Mouse (Mus musculus) lung, postnatal 0 days (tissue): ENCODE results near the gene Lats2.

Source experiments
- CTCF ChIP-seq: IDR thresholded peaks from 2 replicates; pipeline ENCODE4 v1.5.1; 2016; ENCODE audit warnings: antibody characterized with exemption, mild to moderate bottlenecking
- EP300 ChIP-seq: IDR thresholded peaks from 2 replicates; pipeline ENCODE4 v1.6.1; 2016; ENCODE audit warnings: antibody characterized with exemption, mild to moderate bottlenecking, control low read depth

DNA sequence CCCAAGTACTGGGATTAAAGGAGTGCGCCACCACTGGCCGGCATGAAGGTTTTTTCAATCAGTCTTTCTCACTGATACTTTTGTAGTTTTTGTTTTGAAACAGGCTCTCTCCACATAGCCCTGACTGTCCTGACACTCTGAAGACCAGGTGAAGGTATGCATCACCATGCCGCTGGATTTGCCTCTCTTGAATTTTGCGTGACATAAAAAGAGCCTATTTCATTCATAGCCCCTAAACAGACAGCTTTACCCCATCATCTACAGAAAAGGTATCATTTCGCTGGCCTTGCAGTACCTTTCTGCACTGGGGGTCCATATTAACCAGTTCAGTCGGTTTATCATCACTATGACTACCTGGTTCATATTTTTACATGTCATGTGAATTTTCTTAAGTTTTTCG lies 39.4 kb upstream of the Lats2 start:
- TF ChIP-seq CTCF (peak; percentile 40), EP300 (no peak)
